Mouse (Mus musculus) granulocyte monocyte progenitor cell, adult 5-6 weeks (primary cell): ENCODE measurements at regions not wholly inside any gene's neighbourhood (a gene's known extent, or its start where the extent isn't known, plus 50 kb on each side); places are given as distances from the start of the nearest gene placed in this dataset.

Experiments used
- ATAC-seq: replicated peaks from 2 replicates; pipeline ENCODE4 v1.8.0; 2016; ENCODE audit warnings: mild to moderate bottlenecking, moderate TSS enrichment, inconsistent platforms; ENCODE audit not compliant: poor library complexity, severe bottlenecking

GRCm38 (mm10) chr10:19297669-19298068, 58.7 kb upstream of the Olig3 start:
- no peak for ATAC-seq

DNA sequence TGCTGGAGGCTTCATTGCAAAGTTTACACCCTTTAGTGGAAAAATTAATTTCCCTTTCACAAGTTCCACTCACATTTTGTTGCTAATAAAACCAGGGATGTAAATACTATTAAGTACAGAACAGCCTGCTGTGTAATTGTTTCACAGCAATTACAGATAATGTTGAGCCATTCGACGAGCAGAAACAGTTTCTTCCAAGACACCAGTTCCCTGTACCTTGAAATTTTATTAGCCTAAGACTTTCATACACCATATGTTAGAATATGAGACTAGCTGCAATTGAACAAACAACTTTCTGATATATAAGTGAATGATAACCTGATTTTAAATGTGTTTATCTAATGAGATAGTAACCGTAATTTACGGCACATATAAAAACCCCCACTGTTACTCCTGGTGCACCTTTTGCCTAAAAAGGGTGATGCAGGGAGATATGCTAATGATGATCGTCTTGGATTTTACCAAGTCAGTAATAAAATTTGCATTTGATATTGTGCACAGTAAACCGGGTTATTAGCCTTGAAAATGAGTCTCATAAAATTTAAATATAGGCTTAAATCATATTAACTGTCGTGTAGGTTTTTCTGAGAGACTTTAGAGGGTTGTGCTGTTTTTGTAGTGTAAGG, 60.8 kb upstream of the Olig3 start:
- no peak for ATAC-seq

DNA sequence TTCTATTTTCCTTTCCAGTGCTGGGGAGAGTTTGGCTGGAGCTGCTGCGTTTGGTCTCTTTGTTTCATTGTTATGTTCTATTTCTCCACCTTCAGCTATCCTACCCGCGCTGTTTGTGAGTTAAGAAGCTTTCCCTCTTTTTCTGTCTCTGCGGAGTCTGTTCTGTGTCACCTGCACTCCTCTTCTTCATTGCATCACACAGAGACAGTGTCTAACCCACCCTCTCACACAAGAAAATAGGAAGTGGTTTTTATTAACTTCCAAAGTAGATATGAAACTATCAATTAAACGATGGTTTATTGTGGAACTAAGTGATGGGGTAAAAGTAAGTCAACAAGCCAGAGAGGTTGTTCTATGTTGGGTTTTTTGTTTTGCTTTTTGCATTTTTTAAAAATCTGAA, 64.9 kb upstream of the Olig3 start:
- ATAC-seq: peak; percentile 78

DNA sequence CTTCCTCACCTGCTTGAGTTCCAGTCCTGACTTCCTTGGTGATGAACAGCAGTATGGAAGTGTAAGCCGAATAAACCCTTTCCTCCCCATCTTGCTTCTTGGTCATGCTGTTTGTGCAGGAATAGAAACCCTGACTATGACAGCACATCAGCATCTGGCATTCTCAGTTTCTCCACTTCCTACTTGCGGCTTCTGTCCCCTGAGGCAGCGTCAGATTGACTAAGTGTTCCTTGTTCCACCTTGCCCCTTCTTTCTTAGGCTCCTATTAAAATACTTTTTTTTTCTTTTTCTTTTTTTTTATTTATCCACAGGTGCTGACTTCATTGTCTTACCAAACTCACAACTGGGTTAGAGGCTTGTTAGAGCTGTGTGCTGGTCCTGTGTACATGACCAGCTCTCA, 65.3 kb upstream of the Olig3 start:
- ATAC-seq: peak; percentile 71

DNA sequence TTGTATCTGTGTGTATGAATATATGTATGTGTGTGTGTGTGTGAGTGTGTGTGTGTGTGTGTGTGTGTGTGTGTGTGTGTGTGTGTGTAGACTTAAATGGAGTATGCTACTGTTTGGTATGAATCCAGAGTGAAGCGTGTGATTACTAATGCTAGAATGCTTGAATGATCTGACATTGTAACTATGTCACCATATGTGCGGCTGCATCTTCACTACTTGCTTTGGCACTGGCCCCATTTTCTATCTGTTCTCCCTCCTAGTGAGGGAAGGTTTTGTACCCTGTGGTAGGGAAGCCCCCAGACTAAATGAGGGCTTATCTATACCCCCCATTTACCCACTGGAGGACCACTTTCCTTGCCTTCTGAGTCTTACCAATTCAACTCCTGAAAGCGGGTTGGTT, 74.2 kb upstream of the Olig3 start:
- no peak for ATAC-seq

- ATAC-seq: no peak
These were observed 75.3 kb upstream of the Olig3 start for GRCm38 (mm10) chr10:19281021-19281420.

DNA sequence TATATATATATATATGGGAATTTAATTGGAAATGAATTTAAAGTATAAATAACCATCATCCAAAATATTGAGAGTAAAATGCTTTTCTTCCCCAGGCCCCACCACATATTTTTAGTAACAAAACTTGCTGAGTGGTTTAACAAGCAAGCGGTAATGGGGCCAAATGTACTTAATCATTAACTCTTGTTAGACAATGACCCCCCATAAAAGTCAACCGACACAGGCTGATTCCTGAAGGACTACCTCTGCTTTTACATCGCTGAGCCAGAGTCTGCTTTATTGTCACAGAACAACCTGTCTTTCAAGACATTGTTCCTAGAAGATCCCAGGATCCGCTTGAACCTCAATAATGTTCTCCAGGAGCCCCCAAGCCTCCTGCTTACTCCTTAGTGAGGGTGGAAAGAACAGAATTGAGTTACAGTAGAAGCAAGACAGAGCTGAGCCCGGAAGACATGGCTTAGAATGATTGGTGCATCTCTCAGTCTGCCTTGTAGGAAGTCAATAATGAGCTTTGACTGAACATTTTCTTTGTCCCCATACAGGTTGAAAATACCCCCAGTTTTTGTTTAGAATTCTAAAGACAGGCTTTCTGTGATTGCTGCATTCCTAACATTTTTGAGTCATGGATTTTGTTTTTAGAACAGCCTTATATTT, 78.0 kb upstream of the Olig3 start:
- no peak for ATAC-seq

GRCm38 (mm10) chr10:19277103-19277827, 79.1 kb upstream of the Olig3 start:
- no peak for ATAC-seq

DNA sequence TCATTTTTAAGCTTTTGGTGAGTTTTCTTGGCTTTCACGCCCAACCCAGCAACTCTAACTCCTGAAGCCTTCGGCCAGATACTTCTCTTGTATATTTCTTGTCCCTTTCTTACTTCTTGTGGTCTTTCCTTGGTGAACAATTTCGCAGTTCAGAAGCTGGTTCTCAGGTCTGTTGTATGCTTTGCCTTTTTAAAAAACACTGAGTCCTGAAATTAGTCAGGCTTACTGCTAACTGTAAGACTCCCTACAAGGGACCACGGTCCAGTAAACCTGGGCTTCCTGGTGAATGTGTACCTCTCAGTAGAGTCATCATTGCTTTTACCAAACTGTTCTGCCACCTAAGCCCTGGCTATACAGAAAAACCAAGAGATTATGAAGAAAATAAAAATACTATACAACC, 81.3 kb upstream of the Olig3 start:
- no peak for ATAC-seq

- ATAC-seq: no peak
These were observed 86.9 kb upstream of the Olig3 start for GRCm38 (mm10) chr10:19269418-19269817.

DNA sequence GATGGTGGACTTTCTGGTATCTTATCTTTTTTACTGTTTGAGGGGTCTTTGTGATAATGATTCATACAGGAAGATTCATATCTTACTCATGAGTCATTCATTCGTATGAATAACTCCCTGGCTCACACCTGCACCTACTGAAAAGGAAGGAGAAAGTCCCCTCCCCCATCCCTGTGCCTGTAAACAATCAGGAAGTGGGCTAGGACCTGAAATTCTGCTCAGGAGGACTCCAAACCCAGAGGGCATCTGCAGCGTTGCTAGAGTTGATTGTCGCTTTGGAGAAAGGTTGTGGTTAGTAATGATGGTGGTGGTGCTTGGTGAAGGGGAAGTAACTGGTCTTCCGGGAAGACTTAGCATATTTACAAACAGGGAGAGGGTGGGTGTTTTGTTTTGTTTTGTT, 88.3 kb upstream of the Olig3 start:
- ATAC-seq: peak; percentile 22; the same call in 1 of the 2 replicates

DNA sequence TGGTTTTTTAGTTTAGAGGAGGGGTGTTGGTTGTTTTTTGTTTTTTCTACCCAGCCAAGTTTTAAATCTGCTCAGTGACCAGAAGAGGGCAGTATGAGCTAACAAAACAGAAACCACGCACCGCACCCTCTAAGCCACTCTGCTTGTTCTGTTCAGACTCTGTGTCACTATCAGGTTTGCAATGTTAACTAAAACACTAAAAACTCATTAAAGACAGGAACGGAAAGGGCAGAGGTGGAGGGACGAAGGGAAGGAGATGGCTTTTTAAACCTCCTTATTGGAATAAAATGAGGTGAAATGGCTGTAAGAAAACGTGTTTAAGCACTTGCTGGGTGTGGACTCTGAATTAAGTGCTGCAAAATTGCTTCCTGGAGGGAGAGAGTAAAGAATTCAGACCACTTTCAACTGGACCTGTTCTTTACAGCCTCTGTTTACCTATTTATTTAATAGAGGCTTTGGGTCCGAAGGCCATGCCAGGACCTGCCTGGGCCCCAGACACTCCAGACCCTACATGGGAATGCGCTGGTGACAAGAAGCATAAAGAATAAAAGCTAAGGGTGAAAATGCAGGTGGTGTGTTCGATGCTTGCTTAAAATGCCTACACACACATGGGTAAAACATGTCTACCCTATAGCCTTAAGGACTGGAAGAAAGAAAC, 116.1 kb upstream of the Olig3 start:
- peak; percentile 76 for ATAC-seq

DNA sequence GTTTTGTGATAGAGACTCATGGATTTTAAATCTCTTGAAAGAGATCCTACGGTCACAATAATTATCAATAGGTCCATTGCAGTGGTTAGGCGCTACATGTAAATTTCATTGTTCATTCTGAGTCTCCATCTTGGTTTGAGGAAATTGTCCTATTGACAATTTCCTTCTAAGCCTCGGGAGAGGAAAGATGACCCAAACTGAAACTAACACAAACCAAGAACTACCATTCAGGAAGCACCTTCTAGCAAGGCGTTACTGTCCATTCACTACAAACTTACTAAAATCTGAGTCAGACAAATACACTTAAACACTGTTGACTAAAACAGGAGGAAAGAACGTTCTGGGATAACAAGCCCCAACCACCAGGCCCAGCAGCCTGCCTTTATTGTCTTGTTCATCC, 140.1 kb upstream of the Olig3 start:
- no peak for ATAC-seq

DNA sequence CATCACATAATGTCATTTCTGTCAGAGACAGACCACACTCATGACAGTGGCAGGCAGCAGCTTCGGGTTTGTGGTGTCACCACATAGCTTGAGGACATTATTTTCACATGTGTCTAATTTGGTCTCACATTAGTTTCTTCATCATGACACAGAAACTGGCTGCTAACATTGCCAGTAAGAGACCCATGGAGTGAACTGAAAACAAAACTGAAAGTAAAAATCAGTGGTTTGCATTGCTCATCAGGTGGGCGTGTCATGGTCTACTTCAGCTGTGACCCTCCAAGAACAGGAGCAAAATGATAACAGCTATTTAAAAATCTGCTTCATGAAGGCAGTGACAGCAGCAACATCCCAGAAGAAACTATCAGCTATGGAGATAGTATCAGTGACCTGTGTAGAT, 146.6 kb upstream of the Olig3 start:
- ATAC-seq: 0 out of 2 replicates have a peak, but pooled peaks have one; percentile 27

DNA sequence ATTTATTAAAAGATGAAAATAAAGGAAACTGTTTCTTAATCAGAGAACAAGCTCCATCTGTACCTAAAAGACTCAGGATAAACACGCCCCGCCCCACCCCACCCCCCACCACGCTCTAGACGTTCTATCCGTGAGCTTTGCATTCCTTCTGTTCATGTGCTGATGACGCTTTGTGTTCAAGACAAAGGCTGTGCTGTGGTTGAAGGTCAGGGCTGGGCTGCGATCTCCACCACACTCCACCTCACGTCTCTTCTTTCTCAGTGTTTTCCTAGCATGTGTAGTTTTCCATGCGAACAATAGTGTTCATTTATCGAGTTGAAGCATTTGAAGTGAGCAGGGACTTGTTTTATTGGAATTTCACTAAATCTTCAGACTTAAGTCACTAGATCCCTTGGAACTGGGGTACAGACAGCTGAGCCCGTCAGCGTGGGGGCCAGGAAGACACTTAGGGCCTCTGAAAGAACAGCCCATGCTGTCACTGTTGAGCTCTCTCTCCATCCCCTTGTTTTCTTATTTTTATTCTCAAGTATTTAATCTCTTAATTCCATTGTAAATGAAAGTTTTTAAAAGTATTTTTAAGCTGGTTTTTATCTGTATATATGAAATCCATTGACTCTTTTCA, 148.1 kb upstream of the Olig3 start:
- no peak for ATAC-seq

DNA sequence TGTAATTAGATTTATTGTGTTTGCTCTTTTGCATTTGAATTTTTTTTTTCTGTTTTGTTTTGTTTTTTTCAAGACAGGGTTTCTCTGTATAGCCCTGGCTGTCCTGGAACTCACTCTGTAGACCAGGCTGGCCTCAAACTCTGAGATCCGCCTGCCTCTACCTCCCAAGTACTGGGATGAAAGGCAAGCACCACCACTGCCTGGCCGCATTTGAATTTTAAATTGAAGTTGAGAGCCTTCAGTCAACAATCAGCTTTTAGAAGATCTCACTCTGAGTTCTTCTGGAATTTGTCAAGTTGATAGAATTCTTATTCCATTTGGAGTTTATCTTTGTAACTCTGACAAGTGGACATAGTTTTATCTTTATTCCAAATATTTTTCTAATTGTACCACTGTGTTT, 148.8 kb upstream of the Olig3 start:
- ATAC-seq: no peak

GRCm38 (mm10) chr10:19200311-19200710, 156.0 kb upstream of the Olig3 start:
- ATAC-seq: no peak

- peak; percentile 96 for ATAC-seq
These were observed 160.7 kb upstream of the Olig3 start for GRCm38 (mm10) chr10:19195676-19196075.

- ATAC-seq: no peak
These were observed 161.7 kb upstream of the Olig3 start for GRCm38 (mm10) chr10:19194646-19195045.

GRCm38 (mm10) chr10:19192971-19193758, 163.2 kb upstream of the Olig3 start:
- ATAC-seq: no peak
